Mouse (Mus musculus) CH12.LX (cell line): ENCODE data around the gene Slc7a11. TPM values are rescaled to one million over a fixed set of nuclear protein-coding genes. Genes with fewer than 3 reads are reported as not detected.

ENCODE experiments used
- DNase-seq: peaks from one replicate; pipeline ENCODE4 v3.0.0-alpha.2; 2013; ENCODE audit errors: extremely low read depth
- H3K27ac ChIP-seq: 2 replicates; pipeline ENCODE4 v1.5.1; 2012; ENCODE audit warnings: low read depth, mild to moderate bottlenecking, control low read depth, moderate library complexity; ENCODE audit not compliant: insufficient read depth
- H3K27me3 ChIP-seq: replicated peaks from 2 replicates; pipeline ENCODE3; 2012; ENCODE audit warnings: inconsistent platforms
- H3K36me3 ChIP-seq, 2 experiments: replicated peaks in 1 of 2; 2 replicates each; pipeline versions ENCODE3 to v1.6.1; 2012; ENCODE audit warnings: inconsistent platforms in 1 of 2, low read length in 1 of 2, mild to moderate bottlenecking in 1 of 2, mixed read lengths in 1 of 2, moderate library complexity in 1 of 2; ENCODE audit not compliant: control insufficient read depth in 1 of 2, insufficient read depth in 1 of 2
- H3K4me1 ChIP-seq, 2 experiments: 2 replicates each; pipeline ENCODE4 v1.6.1; 2012; ENCODE audit warnings: inconsistent platforms in 1 of 2, moderate library complexity in 1 of 2; ENCODE audit not compliant: insufficient read depth in 2 of 2, control insufficient read depth in 1 of 2
- H3K4me2 ChIP-seq: 2 replicates; pipeline ENCODE4 v1.6.1; 2012; ENCODE audit warnings: low read depth, mild to moderate bottlenecking, control low read depth; ENCODE audit not compliant: poor library complexity, insufficient read depth, severe bottlenecking
- H3K4me3 ChIP-seq, 3 experiments: fragments of 150-350 bp in 1 of 3; sonication (generic) in 1 of 3; replicated peaks in 1 of 3; 2 replicates each; pipeline versions ENCODE3 to v1.5.1; 2011 to 2012; ENCODE audit warnings: low read depth in 2 of 3, low read length in 2 of 3, mild to moderate bottlenecking in 2 of 3, moderate library complexity in 2 of 3, control low read depth in 1 of 3, improper control_type of control experiment in 1 of 3, inconsistent platforms in 1 of 3, mixed read lengths in 1 of 3; ENCODE audit not compliant: poor library complexity in 1 of 3
- H3K79me2 ChIP-seq: replicated peaks from 2 replicates; pipeline ENCODE4 v1.6.1; 2012; ENCODE audit warnings: mild to moderate bottlenecking, moderate library complexity; ENCODE audit not compliant: control insufficient read depth, poor library complexity, insufficient read depth, severe bottlenecking; ENCODE audit errors: extremely low read depth
- H3K9ac ChIP-seq: 2 replicates; pipeline ENCODE4 v1.6.1; 2012; ENCODE audit warnings: low read depth, mild to moderate bottlenecking, control low read depth, moderate library complexity; ENCODE audit not compliant: insufficient read depth
- H3K9me3 ChIP-seq: replicated peaks from 2 replicates; pipeline ENCODE3; 2012; ENCODE audit warnings: low read length, inconsistent platforms, mixed read lengths
- BHLHE40 ChIP-seq: IDR thresholded peaks from 2 replicates; pipeline ENCODE4 v1.6.1; 2011; ENCODE audit warnings: mild to moderate bottlenecking, low read depth, low read length, improper control_type of control experiment
- CHD1 ChIP-seq: IDR thresholded peaks from 2 replicates; pipeline ENCODE4 v1.6.1; 2012; ENCODE audit warnings: low read depth, low read length, improper control_type of control experiment, inconsistent platforms
- CHD2 ChIP-seq: IDR thresholded peaks from 2 replicates; pipeline ENCODE4 v1.6.1; 2011; ENCODE audit warnings: low read length, improper control_type of control experiment
- CTCF ChIP-seq, 2 experiments: IDR thresholded peaks in 1 of 2; conservative IDR thresholded peaks in 1 of 2; 2 replicates each; pipeline ENCODE4 v1.5.1; 2011 to 2012; ENCODE audit warnings: low read depth in 2 of 2, low read length in 2 of 2, improper control_type of control experiment in 1 of 2, inconsistent platforms in 1 of 2, mild to moderate bottlenecking in 1 of 2, moderate library complexity in 1 of 2
- ELF1 ChIP-seq: IDR thresholded peaks from 2 replicates; pipeline ENCODE4 v1.6.1; 2014; ENCODE audit warnings: low read depth, mild to moderate bottlenecking, inconsistent platforms, low read length, improper control_type of control experiment
- GABPA ChIP-seq: IDR thresholded peaks from 2 replicates; pipeline ENCODE4 v1.6.1; 2012; ENCODE audit warnings: low read depth, low read length, improper control_type of control experiment, inconsistent platforms; ENCODE audit not compliant: insufficient replicate concordance
- IRF4 ChIP-seq: IDR thresholded peaks from 2 replicates; pipeline ENCODE4 v1.6.1; 2014; ENCODE audit warnings: low read depth, mild to moderate bottlenecking, inconsistent platforms, low read length, improper control_type of control experiment
- JUND ChIP-seq: conservative IDR thresholded peaks from 2 replicates; pipeline ENCODE4 v1.6.1; 2011; ENCODE audit warnings: low read depth, low read length, improper control_type of control experiment
- KAT2A ChIP-seq: IDR thresholded peaks from 2 replicates; pipeline ENCODE4 v1.6.1; 2012; ENCODE audit warnings: low read length, improper control_type of control experiment, inconsistent platforms; ENCODE audit not compliant: insufficient replicate concordance
- MAX ChIP-seq: IDR thresholded peaks from 2 replicates; pipeline ENCODE4 v1.6.1; 2011; ENCODE audit warnings: low read length, improper control_type of control experiment
- MEF2A ChIP-seq: IDR thresholded peaks from 2 replicates; pipeline ENCODE4 v1.6.1; 2014; ENCODE audit warnings: low read depth, mild to moderate bottlenecking, inconsistent platforms, low read length, improper control_type of control experiment, borderline replicate concordance
- PAX5 ChIP-seq: IDR thresholded peaks from 2 replicates; pipeline ENCODE4 v1.6.1; 2012; ENCODE audit warnings: low read length, inconsistent platforms, mixed read lengths
- POLR2AphosphoS2 ChIP-seq: IDR thresholded peaks from 2 replicates; pipeline ENCODE4 v1.6.1; 2011; ENCODE audit warnings: low read depth, low read length, improper control_type of control experiment
- RAD21 ChIP-seq: IDR thresholded peaks from 2 replicates; pipeline ENCODE4 v1.6.1; 2011; ENCODE audit warnings: low read depth, mild to moderate bottlenecking, low read length, improper control_type of control experiment, moderate library complexity
- SIN3A ChIP-seq: IDR thresholded peaks from 2 replicates; pipeline ENCODE4 v1.6.1; 2012; ENCODE audit warnings: low read length, improper control_type of control experiment, inconsistent platforms
- SMC3 ChIP-seq: IDR thresholded peaks from 2 replicates; pipeline ENCODE4 v1.6.1; 2011; ENCODE audit warnings: low read depth, low read length, improper control_type of control experiment
- TBP ChIP-seq: conservative IDR thresholded peaks from 2 replicates; pipeline ENCODE4 v1.6.1; 2011; ENCODE audit warnings: low read depth, low read length, improper control_type of control experiment
- TCF12 ChIP-seq: IDR thresholded peaks from 2 replicates; pipeline ENCODE4 v1.6.1; 2014; ENCODE audit warnings: low read depth, mild to moderate bottlenecking, inconsistent platforms, low read length, improper control_type of control experiment
- USF1 ChIP-seq: IDR thresholded peaks from 2 replicates; pipeline ENCODE4 v1.6.1; 2014; ENCODE audit warnings: low read depth, mild to moderate bottlenecking, inconsistent platforms, low read length, improper control_type of control experiment
- USF2 ChIP-seq: conservative IDR thresholded peaks from 2 replicates; pipeline ENCODE4 v1.6.1; 2011; ENCODE audit warnings: low read depth, low read length, improper control_type of control experiment
- ZC3H11A ChIP-seq: IDR thresholded peaks from 2 replicates; pipeline ENCODE4 v1.6.1; 2012; ENCODE audit warnings: low read depth, mild to moderate bottlenecking, inconsistent platforms, low read length, improper control_type of control experiment
- ZMIZ1 ChIP-seq: IDR thresholded peaks from 2 replicates; pipeline ENCODE4 v1.6.1; 2012; ENCODE audit warnings: low read depth, mild to moderate bottlenecking, inconsistent platforms, low read length, improper control_type of control experiment
- ZNF384 ChIP-seq: IDR thresholded peaks from 2 replicates; pipeline ENCODE4 v1.6.1; 2012; ENCODE audit warnings: low read depth, low read length, improper control_type of control experiment, inconsistent platforms
- dilution Hi-C: fragments of 300-500 bp; cut with MboI; formaldehyde crosslinking; loops from 2 replicates; pipeline ENCODE4 v1.14.3; 2020; ENCODE audit warnings: low sequenced_read_pairs; ENCODE audit not compliant: extremely low pct_unique_long_range_greater_than_20kb, extremely low pct_ligation_motif_present
- in situ Hi-C: fragments of 300-500 bp; cut with MboI; formaldehyde crosslinking; loops from 3 replicates; pipeline ENCODE4 v1.14.3; 2019; ENCODE audit warnings: low sequenced_read_pairs, low pct_ligation_motif_present, low pct_unique_long_range_greater_than_20kb, mixed read lengths
- polyA plus RNA-seq: library from polyadenylated mRNA; unstranded; fragments of >175 nt; gene quantifications from 2 replicates; pipeline ENCODE4 v1.2.1, GENCODE M21; 2012; ENCODE audit warnings: low read depth; ENCODE audit not compliant: insufficient read length
- total RNA-seq, 2 experiments: library from RNA; depleted of rRNA; stranded (reverse); fragments of 300-350 nt in 1 of 2; fragments of >200 nt in 1 of 2; gene quantifications; 2 replicates each; pipeline ENCODE4 v1.2.3; 2012 to 2014

Slc7a11 gene
- total and polyA plus RNA-seq, 3 experiments = 0.13 to 0.37 TPM; not detected in 1

- in situ Hi-C loops = no loop called here
- no peaks in the 10 kb centered on the region for H3K27me3 ChIP-seq
- no peak for DNase-seq
- H3K79me2 ChIP-seq = no peaks in the 10 kb centered on the region
- H3K36me3 ChIP-seq = no peaks in the 10 kb centered on the region
- no peak overlapping the region for H3K4me3 ChIP-seq
- no peaks in the 10 kb centered on the region for H3K4me1 ChIP-seq
- peaks cover 26% of the 10 kb centered on the region for H3K9me3 ChIP-seq
- no peak overlapping the region for H3K9ac ChIP-seq
- dilution Hi-C loops = no loop called here
- TF ChIP-seq TCF12 = no peak
- TF ChIP-seq BHLHE40 = no peak
- TF ChIP-seq MAX = no peak
- TF ChIP-seq USF1 = no peak
- TF ChIP-seq ZC3H11A = no peak
- no peak for TF ChIP-seq ZNF384
- no peak for TF ChIP-seq SIN3A
- TF ChIP-seq ZMIZ1 = no peak
- no peak for TF ChIP-seq SMC3
- no peak for TF ChIP-seq GABPA
- TF ChIP-seq CHD2 = no peak
- TF ChIP-seq CTCF (conservative IDR thresholded peaks at IDR 0.05 in 1 of 2, IDR thresholded peaks at IDR 0.05 in 1 of 2; ENCODE audit: low read depth in 2 of 2, low read length in 2 of 2) = no peak
- no peak for TF ChIP-seq TBP
- TF ChIP-seq KAT2A = no peak
- no peak for TF ChIP-seq MEF2A
- TF ChIP-seq JUND = no peak
- TF ChIP-seq ELF1 = no peak
- no peak for TF ChIP-seq CHD1
- TF ChIP-seq PAX5 = no peak
- TF ChIP-seq, all 38 proteins: peak for 0
- H3K4me2 ChIP-seq = no peak overlapping the region
- no peak overlapping the region for H3K27ac ChIP-seq
Observed at GRCm38 (mm10) chr3:49854277-49854676, 589.1 kb downstream of the Slc7a11 start.

GRCm38 (mm10) chr3:49842971-49843370 lies 600.4 kb downstream of the Slc7a11 start:
- no peak overlapping the region for H3K4me3 ChIP-seq
- in situ Hi-C loops (no loop called here), dilution Hi-C loops (no loop called here)

More at GRCm38 (mm10) chr3:49842971-49843370, 600.4 kb downstream of the Slc7a11 start:
- Histone ChIP-seq H3K27me3 (no peaks in the 10 kb centered on the region), H3K4me2 (no peak overlapping the region), H3K79me2 (no peaks in the 10 kb centered on the region), H3K9ac (no peak overlapping the region), H3K4me1 (no peaks in the 10 kb centered on the region), H3K36me3 (no peaks in the 10 kb centered on the region), H3K27ac (no peak overlapping the region), H3K9me3 (peaks cover 33% of the 10 kb centered on the region)
- no peak for DNase-seq
- no peak for TF ChIP-seq RAD21
- no peak for TF ChIP-seq IRF4
- no peak for TF ChIP-seq POLR2AphosphoS2
- no peak for TF ChIP-seq USF2
